Comparison of ENCODE assay signal across 29 mouse cellular contexts in the genomic region with DNA sequence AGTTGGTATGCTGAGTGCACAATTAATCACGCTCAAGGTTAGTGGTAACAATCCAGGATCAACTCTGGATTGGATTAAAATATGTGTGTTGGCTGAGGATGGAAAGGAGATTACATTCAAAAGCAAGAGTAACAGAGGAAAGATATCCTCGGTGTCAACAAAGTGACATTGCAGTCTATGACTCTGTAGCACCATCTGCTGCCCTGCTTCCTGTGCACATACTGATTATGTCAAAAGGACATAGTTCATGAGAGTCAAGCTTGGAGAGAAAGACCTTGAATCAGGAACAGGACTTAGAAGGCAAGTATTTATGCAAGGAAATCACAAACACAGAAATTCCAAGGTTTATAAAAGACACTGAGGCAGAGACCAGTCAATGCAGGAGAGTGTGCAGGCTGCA. TPM values are rescaled to one million over a fixed set of nuclear protein-coding genes. Genes with fewer than 3 reads are reported as not detected.
"Had no signal": no experiment of that assay in that cellular context is flagged by ENCODE, and none has a peak within 500 bp of the region (broad histone marks: within the 10 kb centered on the region; RNA-seq: fewer than 3 reads in every experiment).

No protein-coding gene starts in this region.

- H3K4me2 ChIP-seq: limb, embryonic 12.5 days; limb, embryonic 15.5 days; liver, embryonic 11.5 days; lung, embryonic 14.5 days; midbrain, embryonic 12.5 days; midbrain, embryonic 15.5 days; neural tube, embryonic 12.5 days; neural tube, embryonic 15.5 days had no signal

- H3K9ac ChIP-seq: limb, embryonic 12.5 days; limb, embryonic 15.5 days; liver, embryonic 14.5 days; liver, postnatal 0 days; lung, embryonic 14.5 days; midbrain, embryonic 12.5 days; midbrain, embryonic 15.5 days; neural tube, embryonic 12.5 days; neural tube, embryonic 15.5 days had no signal

- DNase-seq: kidney, postnatal 14 days; kidney, postnatal 4 days; left cerebral cortex, postnatal 4 days; liver, postnatal 0 days; lung, embryonic 14.5 days; retina, postnatal 1 day; thymus, adult 18-20 months; thymus, postnatal 36 days had no signal

- H3K4me1 ChIP-seq: limb, embryonic 12.5 days; limb, embryonic 15.5 days; midbrain, embryonic 12.5 days; midbrain, embryonic 15.5 days; neural tube, embryonic 12.5 days; neural tube, embryonic 15.5 days had no signal

- H3K4me3 ChIP-seq: limb, embryonic 12.5 days; limb, embryonic 15.5 days; midbrain, embryonic 12.5 days; midbrain, embryonic 15.5 days; neural tube, embryonic 12.5 days; neural tube, embryonic 15.5 days had no signal

- H3K36me3 ChIP-seq: limb, embryonic 12.5 days; limb, embryonic 15.5 days; midbrain, embryonic 12.5 days; midbrain, embryonic 15.5 days; neural tube, embryonic 12.5 days; neural tube, embryonic 15.5 days had no signal

- H3K27ac ChIP-seq: limb, embryonic 12.5 days; limb, embryonic 15.5 days; liver, embryonic 14.5 days; macrophage; midbrain, embryonic 12.5 days; midbrain, embryonic 15.5 days; neural tube, embryonic 12.5 days; neural tube, embryonic 15.5 days had no signal

- H3K27me3 ChIP-seq: limb, embryonic 12.5 days; limb, embryonic 15.5 days; midbrain, embryonic 12.5 days; midbrain, embryonic 15.5 days; neural tube, embryonic 12.5 days; neural tube, embryonic 15.5 days had no signal

RNA-seq across cellular contexts. Expression of a gene that starts 20.0 kb away (rescaled TPM):
- total RNA-seq: layer of hippocampus, adult 18-20 months; layer of hippocampus, postnatal 14 days; left cerebral cortex, adult 8-10 months; left cerebral cortex, postnatal 14 days; left cerebral cortex, postnatal 4 days; megakaryocyte, adult 5-6 weeks had no signal
- polyA plus RNA-seq: kidney, embryonic 16.5 days; limb, embryonic 12.5 days; limb, embryonic 15.5 days; liver, embryonic 11.5 days; liver, embryonic 14.5 days; liver, postnatal 0 days; lung, embryonic 14.5 days; lung, postnatal 0 days; macrophage; midbrain, embryonic 12.5 days; midbrain, embryonic 15.5 days; neural tube, embryonic 12.5 days; neural tube, embryonic 15.5 days; small intestine, adult 2 months; spleen, adult 2 months; stomach, embryonic 16.5 days; testis, adult 2 months; urinary bladder, adult 2 months had no signal

RNA-seq across cellular contexts. Expression of a gene that starts 42.7 kb away (rescaled TPM):
- total RNA-seq: layer of hippocampus, adult 18-20 months; layer of hippocampus, postnatal 14 days; left cerebral cortex, adult 8-10 months; left cerebral cortex, postnatal 14 days; left cerebral cortex, postnatal 4 days; megakaryocyte, adult 5-6 weeks had no signal
- polyA plus RNA-seq: kidney, embryonic 16.5 days; limb, embryonic 12.5 days; limb, embryonic 15.5 days; liver, embryonic 11.5 days; liver, embryonic 14.5 days; liver, postnatal 0 days; lung, embryonic 14.5 days; lung, postnatal 0 days; macrophage; midbrain, embryonic 12.5 days; midbrain, embryonic 15.5 days; neural tube, embryonic 12.5 days; neural tube, embryonic 15.5 days; small intestine, adult 2 months; spleen, adult 2 months; stomach, embryonic 16.5 days; testis, adult 2 months; urinary bladder, adult 2 months had no signal
